Mouse (Mus musculus) testis, adult 2 months (tissue): ENCODE data around the gene Gse1.

ENCODE experiments used
- CTCF ChIP-seq: fragments of 200-500 bp; IDR thresholded peaks from 2 replicates; pipeline ENCODE4 v1.5.1; 2012; ENCODE audit warnings: low read depth, mild to moderate bottlenecking, inconsistent platforms, low read length, moderate library complexity; ENCODE audit not compliant: control insufficient read depth, insufficient read depth, insufficient replicate concordance
- POLR2A ChIP-seq: fragments of 200-500 bp; IDR thresholded peaks from 2 replicates; pipeline ENCODE4 v1.6.1; 2012; ENCODE audit warnings: low read depth, mild to moderate bottlenecking, inconsistent platforms, low read length, moderate library complexity; ENCODE audit not compliant: control insufficient read depth

GRCm38 (mm10) chr8:120335262-120336086 is 107.2 kb downstream of the Gse1 start:
- TF ChIP-seq CTCF (no peak), POLR2A (no peak)
